ENCODE assay signal across 9 mouse cellular contexts in genomic region chr6:53201281-53201956, GRCm38 (mm10).
DNase-seq lines count a peak whose midpoint lies in the region; ATAC-seq and TF ChIP-seq lines count a peak whose summit lies in the region.
"Had no signal": no experiment of that assay in that cellular context is flagged by ENCODE, and none has a peak within 500 bp of the region (broad histone marks: within the 10 kb centered on the region; RNA-seq: fewer than 3 reads in every experiment).

No protein-coding gene starts in this region.

- H3K4me2 ChIP-seq in limb, embryonic 14.5 days (replicated peaks; ENCODE audit: low read depth, low read length, severe bottlenecking), result no peak overlapping the region
- no peak overlapping the region for H3K4me2 ChIP-seq in intestine, embryonic 16.5 days (ENCODE audit: low read depth, low read length)

- no peak overlapping the region for H3K4me3 ChIP-seq in lung, adult 2 months (replicated peaks; ENCODE audit: extremely low read depth, low read depth, low read length)
- no peak overlapping the region for H3K4me3 ChIP-seq in limb, embryonic 14.5 days (replicated peaks; ENCODE audit: low read length)
- H3K4me3 ChIP-seq in intestine, embryonic 16.5 days (ENCODE audit: low read length), result no peak overlapping the region

- ATAC-seq in limb, embryonic 14.5 days (ENCODE audit: low FRiP score, low read depth), result peak; percentile 71
- no peak for ATAC-seq in intestine, embryonic 16.5 days

- peak; percentile 22 for DNase-seq in cerebellum, adult 9-10 months
- DNase-seq in cerebellum, adult 11-12 months, result no peak
- peak; percentile 14 for DNase-seq in lung, postnatal 10 days
- DNase-seq in lung, adult 2 months, result no peak
- peak; percentile 38 for DNase-seq in embryo, embryonic 10 days (ENCODE audit: low spot score)
- DNase-seq in limb, embryonic 14.5 days (ENCODE audit: low spot score), result peak; percentile 81
- DNase-seq in left cerebral cortex, adult 8-10 months (ENCODE audit: low spot score in 2 of 2), result no peak
- DNase-seq: retina, postnatal 1 day had no signal

- no peaks in the 10 kb centered on the region for H3K36me3 ChIP-seq in limb, embryonic 14.5 days (ENCODE audit: control insufficient read depth, insufficient read depth, low read length)
- H3K36me3 ChIP-seq in intestine, embryonic 16.5 days (ENCODE audit: control insufficient read depth, insufficient read depth, low read length), result no peaks in the 10 kb centered on the region

- H3K9ac ChIP-seq in limb, embryonic 14.5 days (ENCODE audit: low read depth, low read length, severe bottlenecking), result no peak overlapping the region
- H3K9ac ChIP-seq in intestine, embryonic 16.5 days (ENCODE audit: low read depth, low read length), result no peak overlapping the region

- H3K27me3 ChIP-seq in limb, embryonic 14.5 days (ENCODE audit: control insufficient read depth, insufficient read depth, low read length), result no peaks in the 10 kb centered on the region
- H3K27me3 ChIP-seq in intestine, embryonic 16.5 days (replicated peaks; ENCODE audit: control insufficient read depth, insufficient read depth, low read length), result no peaks in the 10 kb centered on the region

- H3K4me1 ChIP-seq in lung, adult 2 months (ENCODE audit: control insufficient read depth, insufficient read depth, low read length), result peaks cover 3% of the 10 kb centered on the region; the same call in 1 of the 2 replicates
- peaks cover 30% of the 10 kb centered on the region for H3K4me1 ChIP-seq in limb, embryonic 14.5 days (ENCODE audit: control insufficient read depth, insufficient read depth, low read length)
- H3K4me1 ChIP-seq in intestine, embryonic 16.5 days (ENCODE audit: control insufficient read depth, insufficient read depth, low read length), result no peaks in the 10 kb centered on the region

- no peak for TF ChIP-seq CTCF in lung, adult 2 months (IDR thresholded peaks at IDR 0.05; ENCODE audit: insufficient read depth, low read length)

- no peak for TF ChIP-seq POLR2A in lung, adult 2 months (IDR thresholded peaks at IDR 0.05; ENCODE audit: borderline replicate concordance, extremely low read depth, low read depth, low read length)
- TF ChIP-seq POLR2A in limb, embryonic 14.5 days (IDR thresholded peaks at IDR 0.05; ENCODE audit: borderline replicate concordance, extremely low read depth, insufficient read depth, insufficient read length), result no peak

- WGBS in lung, adult 2 months, result 27% methylated on average over 10 of the region's 10 CpGs
- WGBS in limb, embryonic 14.5 days, result 15% methylated on average over 10 of the region's 10 CpGs
- 20% methylated on average over 10 of the region's 10 CpGs for WGBS in intestine, embryonic 16.5 days

- peak overlapping the region; percentile 72 for H3K27ac ChIP-seq in limb, embryonic 14.5 days (replicated peaks; ENCODE audit: low read depth, low read length)
- H3K27ac ChIP-seq in intestine, embryonic 16.5 days (ENCODE audit: low read length), result no peak overlapping the region

- H3K9me3 ChIP-seq in limb, embryonic 14.5 days (ENCODE audit: control insufficient read depth, low read length), result no peaks in the 10 kb centered on the region
- H3K9me3 ChIP-seq in intestine, embryonic 16.5 days (ENCODE audit: control insufficient read depth, low read length), result no peaks in the 10 kb centered on the region

Comparison
In these comparisons a context has a peak if more than half of its experiments do, and no peak if none do; other contexts are left out.
1. DNase-seq: peak in cerebellum, adult 9-10 months (single experiment), lung, postnatal 10 days (single experiment), embryo, embryonic 10 days (single experiment) and limb, embryonic 14.5 days (single experiment); none in cerebellum, adult 11-12 months (single experiment), lung, adult 2 months (single experiment) and left cerebral cortex, adult 8-10 months (0 of 2).